Mouse (Mus musculus) midbrain, embryonic 15.5 days (tissue): ENCODE measurements around the gene Huwe1. TPM values are rescaled to one million over a fixed set of nuclear protein-coding genes. Genes with fewer than 3 reads are reported as not detected.

Experiments
- ATAC-seq: fragments of 200-750 bp; cut with Nextera tagmentation; replicated peaks from 2 replicates; pipeline ENCODE4 v1.8.0; 2017; ENCODE audit warnings: moderate TSS enrichment
- H3K27ac ChIP-seq: fragments of 300-500 bp; sonication (generic); 2 replicates; pipeline ENCODE4 v1.5.1; 2015; ENCODE audit warnings: mild to moderate bottlenecking, inconsistent platforms
- H3K27me3 ChIP-seq: fragments of 300-500 bp; sonication (generic); replicated peaks from 2 replicates; pipeline ENCODE4 v1.6.1; 2015; ENCODE audit warnings: inconsistent platforms
- H3K36me3 ChIP-seq: fragments of 300-500 bp; sonication (generic); replicated peaks from 2 replicates; pipeline ENCODE4 v1.6.1; 2015; ENCODE audit warnings: inconsistent platforms
- H3K4me1 ChIP-seq: fragments of 300-500 bp; sonication (generic); 2 replicates; pipeline ENCODE4 v1.6.1; 2015; ENCODE audit warnings: inconsistent platforms
- H3K4me2 ChIP-seq: fragments of 300-500 bp; sonication (generic); 2 replicates; pipeline ENCODE4 v1.6.1; 2015; ENCODE audit warnings: inconsistent platforms, mild to moderate bottlenecking, moderate library complexity
- H3K4me3 ChIP-seq: fragments of 300-500 bp; sonication (generic); 2 replicates; pipeline ENCODE4 v1.5.1; 2015; ENCODE audit warnings: mild to moderate bottlenecking, inconsistent platforms
- H3K9ac ChIP-seq: fragments of 300-500 bp; sonication (generic); 2 replicates; pipeline ENCODE4 v1.6.1; 2015; ENCODE audit warnings: mild to moderate bottlenecking, inconsistent platforms
- H3K9me3 ChIP-seq: fragments of 300-500 bp; sonication (generic); 2 replicates; pipeline ENCODE4 v1.6.1; 2016; ENCODE audit warnings: inconsistent platforms
- WGBS: fragments of 180-500 bp; shearing (Covaris S2); methylation state at CpG from one replicate; pipeline ENCODE4 v1.1.7; 2015; ENCODE audit warnings: mixed read lengths; 5-methylcytosine and 5-hydroxymethylcytosine counted together
- polyA plus RNA-seq: library from polyadenylated mRNA; unstranded; fragments of >200 nt; fragmentation: Nextera tagmentation; extraction: Ambion mirVana; gene quantifications from 2 replicates; pipeline ENCODE4 v1.2.1, GENCODE M21; 2015

Gene Huwe1
- polyA plus RNA-seq, 1 experiment from 2014 or later: 68.7 TPM

DNA sequence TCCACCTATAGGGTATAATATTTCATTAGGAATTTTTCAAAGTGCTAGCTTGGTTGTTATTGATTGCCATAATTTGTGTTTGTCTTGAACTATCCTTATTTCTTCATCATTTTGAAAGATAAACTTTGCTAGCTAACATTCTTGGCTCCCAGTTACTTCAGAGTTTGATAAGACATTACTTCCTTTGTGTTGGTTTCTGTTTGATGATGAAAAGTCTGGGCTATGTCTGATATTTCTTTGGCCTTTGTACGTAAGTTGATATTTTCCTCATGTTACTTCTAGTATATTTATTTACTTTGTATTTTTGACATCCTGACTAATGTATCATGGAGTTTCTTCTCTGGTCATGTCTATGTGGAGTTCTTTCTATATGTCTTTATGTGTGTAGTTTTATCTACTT is 28.4 kb downstream of the Huwe1 start:
- Histone ChIP-seq H3K4me2 (no peak overlapping the region), H3K4me1 (no peaks in the 10 kb centered on the region), H3K4me3 (no peak overlapping the region), H3K27me3 (0 out of 2 replicates have a peak, but pooled peaks cover 3% of the 10 kb centered on the region), H3K36me3 (no peaks in the 10 kb centered on the region), H3K9ac (no peak overlapping the region), H3K9me3 (no peaks in the 10 kb centered on the region), H3K27ac (no peak overlapping the region)
- WGBS: 88% methylated on average over 1 of the region's 1 CpGs
- ATAC-seq: no peak

DNA sequence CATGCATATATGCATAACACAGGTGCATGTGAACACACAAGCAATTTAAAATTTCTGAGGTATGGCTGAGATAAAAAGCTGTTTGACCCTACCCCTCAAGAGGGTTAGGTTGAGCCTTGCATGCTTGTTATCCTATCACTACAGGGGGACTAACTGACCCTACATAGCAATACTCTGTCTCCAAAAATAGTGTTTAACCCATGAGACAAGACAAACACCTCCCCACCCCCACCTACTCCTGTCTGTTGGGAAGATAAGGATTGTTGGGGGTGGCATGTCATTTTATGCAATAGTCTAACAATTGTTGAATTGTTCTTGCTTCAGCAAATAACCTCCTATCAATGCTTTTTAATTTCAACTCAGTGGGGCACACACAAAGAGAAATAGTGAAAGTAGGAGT is 30.7 kb downstream of the Huwe1 start:
- 0 out of 2 replicates have a peak, but pooled peaks cover 3% of the 10 kb centered on the region for H3K27me3 ChIP-seq
- no peaks in the 10 kb centered on the region for H3K4me1 ChIP-seq
- no peak for ATAC-seq
- no peaks in the 10 kb centered on the region for H3K36me3 ChIP-seq
- no peak overlapping the region for H3K9ac ChIP-seq
- no peak overlapping the region for H3K4me2 ChIP-seq
- H3K4me3 ChIP-seq: no peak overlapping the region
- no peak overlapping the region for H3K27ac ChIP-seq
- H3K9me3 ChIP-seq: no peaks in the 10 kb centered on the region

DNA sequence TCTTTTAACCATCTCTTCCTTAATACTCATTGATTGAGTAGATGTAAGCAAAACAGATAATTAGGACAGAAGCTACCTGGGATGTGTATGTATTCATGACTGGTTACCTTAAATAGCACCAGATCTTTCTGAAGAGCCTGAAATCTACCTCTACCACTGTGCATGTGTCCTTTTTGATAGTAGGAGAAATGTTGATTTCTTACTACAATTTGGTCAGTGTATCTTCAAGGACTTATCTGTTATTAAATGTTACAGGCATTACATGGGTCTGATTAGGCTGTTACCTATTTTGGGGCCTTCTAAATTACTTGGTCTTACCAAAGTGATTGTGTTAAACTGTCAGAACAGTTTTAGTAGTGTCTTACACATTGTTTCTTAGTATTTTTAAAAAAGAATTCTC is 32.4 kb downstream of the Huwe1 start:
- no peak overlapping the region for H3K4me3 ChIP-seq
- no peak for ATAC-seq
- 0 out of 2 replicates have a peak, but pooled peaks cover 3% of the 10 kb centered on the region for H3K27me3 ChIP-seq
- no peak overlapping the region for H3K4me2 ChIP-seq
- H3K27ac ChIP-seq: no peak overlapping the region
- H3K4me1 ChIP-seq: no peaks in the 10 kb centered on the region
- H3K9me3 ChIP-seq: no peaks in the 10 kb centered on the region
- H3K36me3 ChIP-seq: no peaks in the 10 kb centered on the region
- no peak overlapping the region for H3K9ac ChIP-seq

GRCm38 (mm10) chrX:151859436-151859835 is 58.8 kb downstream of the Huwe1 start:
- peaks cover 7% of the 10 kb centered on the region; the same call in 1 of the 2 replicates for H3K36me3 ChIP-seq
- ATAC-seq: no peak

DNA sequence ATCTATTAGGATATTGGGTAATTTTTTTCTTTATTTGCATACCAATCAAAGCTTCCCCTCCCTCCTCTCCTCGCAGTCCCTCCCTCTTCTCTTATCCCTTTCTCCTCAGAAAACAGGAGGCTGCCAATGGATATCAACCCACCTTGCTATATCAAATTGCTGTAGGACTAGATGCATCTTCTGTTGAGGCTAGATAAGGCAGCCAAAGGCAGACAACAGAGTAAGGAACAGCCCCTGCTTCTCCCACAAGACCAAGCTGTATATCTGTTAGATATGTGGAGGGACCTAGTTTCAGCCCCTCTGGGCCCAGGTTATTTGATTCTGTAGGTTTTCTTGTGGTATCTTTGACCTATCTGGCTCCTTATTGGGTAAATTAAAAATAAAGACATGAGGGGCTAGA is 110.1 kb downstream of the Huwe1 start:
- ATAC-seq: no peak
- Histone ChIP-seq H3K27me3 (peaks cover 14% of the 10 kb centered on the region), H3K9me3 (no peaks in the 10 kb centered on the region), H3K4me3 (no peak overlapping the region), H3K27ac (no peak overlapping the region), H3K4me1 (no peaks in the 10 kb centered on the region), H3K36me3 (peaks cover 17% of the 10 kb centered on the region; the same call in 1 of the 2 replicates), H3K4me2 (no peak overlapping the region), H3K9ac (no peak overlapping the region)
- WGBS: 89% methylated on average over 1 of the region's 1 CpGs

More at GRCm38 (mm10) chrX:151859436-151859835, 58.8 kb downstream of the Huwe1 start:
- whole genome bisulfite sequencing: 92% methylated on average over 8 of the region's 8 CpGs
- Histone ChIP-seq H3K4me1 (no peaks in the 10 kb centered on the region), H3K4me3 (no peak overlapping the region), H3K4me2 (no peak overlapping the region), H3K9me3 (no peaks in the 10 kb centered on the region), H3K9ac (no peak overlapping the region), H3K27ac (no peak overlapping the region), H3K27me3 (peaks cover 3% of the 10 kb centered on the region)

- WGBS: 87% methylated on average over 4 of the region's 4 CpGs
- no peak overlapping the region for H3K4me3 ChIP-seq
- no peak overlapping the region for H3K9ac ChIP-seq
- H3K4me1 ChIP-seq: no peaks in the 10 kb centered on the region
- H3K27me3 ChIP-seq: peaks cover 18% of the 10 kb centered on the region
- peaks cover 23% of the 10 kb centered on the region; the same call in 1 of the 2 replicates for H3K36me3 ChIP-seq
- no peak overlapping the region for H3K4me2 ChIP-seq
- ATAC-seq: no peak
- no peaks in the 10 kb centered on the region for H3K9me3 ChIP-seq
- H3K27ac ChIP-seq: no peak overlapping the region
Measured at GRCm38 (mm10) chrX:151912267-151912666, 111.7 kb downstream of the Huwe1 start.

- no peaks in the 10 kb centered on the region for H3K9me3 ChIP-seq
- ATAC-seq: no peak
- no peak overlapping the region for H3K4me3 ChIP-seq
- peaks cover 20% of the 10 kb centered on the region for H3K36me3 ChIP-seq
- no peak overlapping the region for H3K9ac ChIP-seq
- WGBS: 94% methylated on average over 6 of the region's 6 CpGs
- no peak overlapping the region for H3K4me2 ChIP-seq
- no peak overlapping the region for H3K27ac ChIP-seq
- no peaks in the 10 kb centered on the region for H3K4me1 ChIP-seq
- H3K27me3 ChIP-seq: peaks cover 5% of the 10 kb centered on the region; the same call in 1 of the 2 replicates
Measured at GRCm38 (mm10) chrX:151929390-151929789, 128.8 kb downstream of the Huwe1 start.

DNA sequence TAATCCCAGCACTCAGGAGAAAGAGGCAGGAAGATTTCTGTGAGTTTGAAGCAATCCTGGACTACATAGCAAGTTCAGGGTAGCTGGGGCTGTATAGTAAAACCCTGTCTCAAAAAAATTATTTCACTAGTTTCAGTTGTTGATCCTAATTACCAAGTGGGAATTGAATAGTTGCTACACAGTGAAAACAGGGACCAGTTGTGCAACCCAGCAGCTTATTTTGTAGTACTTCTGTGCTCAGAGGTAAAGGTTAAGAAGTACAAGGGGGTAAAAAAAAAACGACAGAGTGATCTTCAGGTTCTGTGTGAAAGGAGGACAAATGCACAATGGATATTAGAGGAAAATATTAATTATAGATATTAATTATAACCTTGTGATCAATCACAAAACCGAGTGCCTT is 138.2 kb downstream of the Huwe1 start:
- no peak overlapping the region for H3K27ac ChIP-seq
- no peaks in the 10 kb centered on the region; the same call in 1 of the 2 replicates for H3K27me3 ChIP-seq
- H3K36me3 ChIP-seq: no peaks in the 10 kb centered on the region
- no peak overlapping the region for H3K4me2 ChIP-seq
- H3K4me3 ChIP-seq: no peak overlapping the region
- 52% methylated on average over 2 of the region's 2 CpGs for WGBS
- H3K4me1 ChIP-seq: no peaks in the 10 kb centered on the region
- no peak for ATAC-seq
- H3K9me3 ChIP-seq: no peaks in the 10 kb centered on the region
- no peak overlapping the region for H3K9ac ChIP-seq

- H3K27ac ChIP-seq: no peak overlapping the region
- no peaks in the 10 kb centered on the region for H3K9me3 ChIP-seq
- no peak overlapping the region for H3K4me2 ChIP-seq
- no peak for ATAC-seq
- H3K9ac ChIP-seq: no peak overlapping the region
- H3K4me1 ChIP-seq: no peaks in the 10 kb centered on the region
- H3K27me3 ChIP-seq: 0 out of 2 replicates have a peak, but pooled peaks cover 3% of the 10 kb centered on the region
- H3K36me3 ChIP-seq: no peaks in the 10 kb centered on the region
- 53% methylated on average over 1 of the region's 1 CpGs for WGBS
- H3K4me3 ChIP-seq: no peak overlapping the region
Measured at GRCm38 (mm10) chrX:151946986-151947385, 146.4 kb downstream of the Huwe1 start.

DNA sequence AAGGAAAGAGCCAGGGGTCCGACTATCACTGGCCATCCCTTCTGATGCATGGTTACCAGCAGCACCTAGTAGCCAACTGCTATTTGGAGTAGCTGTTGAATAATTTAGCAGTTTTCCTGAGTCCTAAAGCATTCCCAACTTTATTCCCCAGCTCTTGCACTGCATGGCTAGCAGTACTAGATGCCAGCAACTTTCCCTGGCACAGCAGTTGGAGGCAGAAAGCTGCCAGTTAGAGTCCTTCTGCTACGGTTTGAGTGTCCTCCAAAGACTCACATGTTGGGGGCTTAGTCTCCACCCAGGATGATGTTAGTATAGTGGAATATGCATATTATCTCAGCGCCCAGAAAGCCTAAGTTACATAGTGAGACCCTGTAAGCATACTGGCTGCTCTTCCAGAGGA is 147.2 kb downstream of the Huwe1 start:
- no peaks in the 10 kb centered on the region for H3K4me1 ChIP-seq
- H3K4me3 ChIP-seq: no peak overlapping the region
- no peak overlapping the region for H3K9ac ChIP-seq
- no peak for ATAC-seq
- H3K36me3 ChIP-seq: no peaks in the 10 kb centered on the region
- no peak overlapping the region for H3K27ac ChIP-seq
- H3K9me3 ChIP-seq: no peaks in the 10 kb centered on the region
- H3K4me2 ChIP-seq: no peak overlapping the region
- H3K27me3 ChIP-seq: 0 out of 2 replicates have a peak, but pooled peaks cover 3% of the 10 kb centered on the region
- 74% methylated on average over 3 of the region's 3 CpGs for WGBS

DNA sequence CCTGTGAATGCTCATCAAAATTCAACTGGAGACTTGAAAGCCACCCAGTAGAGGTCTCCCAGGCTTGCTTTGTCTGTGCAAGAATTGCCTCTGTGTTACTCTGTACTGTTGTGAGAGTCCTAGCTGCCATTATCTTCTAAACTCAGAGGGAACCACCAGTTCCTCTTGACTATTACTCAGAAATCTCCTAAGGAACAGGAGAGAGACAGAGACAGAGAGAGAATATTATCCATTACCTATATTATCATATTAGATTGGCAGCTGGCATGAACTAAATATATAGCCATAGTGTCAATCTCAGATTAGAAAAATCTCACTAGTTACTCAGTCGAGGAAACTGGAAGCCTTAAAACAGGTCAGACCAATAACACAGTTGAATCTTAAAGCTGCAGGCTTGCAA is 149.6 kb downstream of the Huwe1 start:
- no peak for ATAC-seq
- Histone ChIP-seq H3K9ac (no peak overlapping the region), H3K36me3 (no peaks in the 10 kb centered on the region), H3K4me1 (no peaks in the 10 kb centered on the region), H3K27ac (no peak overlapping the region), H3K27me3 (0 out of 2 replicates have a peak, but pooled peaks cover 3% of the 10 kb centered on the region), H3K4me3 (no peak overlapping the region), H3K9me3 (no peaks in the 10 kb centered on the region), H3K4me2 (no peak overlapping the region)
- WGBS: 56% methylated on average over 1 of the region's 1 CpGs

DNA sequence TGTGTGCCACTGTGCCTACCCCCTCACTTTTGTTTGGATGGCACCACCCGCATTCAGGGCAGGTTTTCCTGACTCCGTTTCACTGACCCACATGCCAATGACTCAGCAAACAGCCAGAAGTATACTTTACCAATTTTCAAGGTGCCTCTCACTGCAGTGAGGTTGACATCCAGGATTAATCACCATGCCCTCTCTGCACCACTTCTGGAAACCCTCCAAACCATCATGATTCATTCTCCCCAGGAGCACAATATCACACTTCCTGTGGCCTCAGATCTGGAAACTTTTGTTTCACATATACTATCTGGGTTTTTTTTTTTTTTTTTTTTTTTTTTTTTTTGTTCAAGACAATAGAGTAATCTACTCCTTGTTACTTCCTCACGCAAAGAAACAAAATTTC is 150.6 kb downstream of the Huwe1 start:
- 79% methylated on average over 3 of the region's 3 CpGs for WGBS
- H3K27ac ChIP-seq: no peak overlapping the region
- H3K36me3 ChIP-seq: no peaks in the 10 kb centered on the region
- no peak overlapping the region for H3K9ac ChIP-seq
- H3K4me2 ChIP-seq: no peak overlapping the region
- H3K4me3 ChIP-seq: no peak overlapping the region
- no peak for ATAC-seq
- no peaks in the 10 kb centered on the region for H3K9me3 ChIP-seq
- H3K27me3 ChIP-seq: 0 out of 2 replicates have a peak, but pooled peaks cover 3% of the 10 kb centered on the region
- H3K4me1 ChIP-seq: no peaks in the 10 kb centered on the region
